Mouse (Mus musculus): ENCODE measurements at regions not wholly inside any gene's neighbourhood (a gene's known extent, or its start where the extent isn't known, plus 50 kb on each side); places are given as distances from the start of the nearest gene placed in this dataset.
"Not testable (repeated sequence)": the region's sequence is repeated elsewhere in the genome, so short reads cannot be mapped to it uniquely, and the experiment has no call there.

DNA sequence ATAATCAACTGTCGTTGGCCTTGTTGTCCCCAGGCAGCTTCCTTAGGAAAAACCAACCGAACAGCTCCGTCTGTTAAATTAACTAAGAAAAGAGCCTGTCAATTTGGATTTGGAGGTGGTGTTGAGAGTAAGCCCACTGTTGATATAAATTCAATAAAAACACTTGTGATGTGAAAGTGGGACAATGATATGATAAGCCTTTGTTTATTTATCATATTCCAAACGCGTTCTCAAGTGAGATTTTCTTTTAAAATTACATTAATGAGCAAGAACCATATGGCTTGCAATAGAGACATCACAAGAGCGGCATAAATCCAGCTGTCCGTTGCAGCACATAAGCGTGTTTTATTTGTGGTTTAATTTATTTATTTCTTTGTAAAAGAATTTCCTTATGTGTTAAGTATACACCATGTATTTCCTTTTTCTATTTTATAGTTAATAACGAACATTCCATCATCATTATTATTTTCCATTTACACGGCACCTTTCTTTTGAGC, 307.5 kb upstream of the Cwc22 start:
- H3K36me3 ChIP-seq (ENCODE audit: control insufficient read depth, insufficient read depth, low read length), result no peaks in the 10 kb centered on the region
- no peak overlapping the region for H3K4me3 ChIP-seq (ENCODE audit: insufficient read depth, low read depth, low read length)
- no peak for DNase-seq
- WGBS, result 79% methylated on average over 10 of the region's 10 CpGs
- TF ChIP-seq POLR2A (IDR thresholded peaks at IDR 0.05; ENCODE audit: low read depth, low read length), result no peak
- TF ChIP-seq CTCF (conservative IDR thresholded peaks at IDR 0.05; ENCODE audit: insufficient read depth, insufficient read length, low read depth, low read length), result no peak
- H3K27ac ChIP-seq (ENCODE audit: insufficient read depth, low read depth, low read length), result no peak overlapping the region
- no peaks in the 10 kb centered on the region for H3K4me1 ChIP-seq (ENCODE audit: control insufficient read depth, insufficient read depth, low read length)
- no peaks in the 10 kb centered on the region for H3K27me3 ChIP-seq (replicated peaks; ENCODE audit: control insufficient read depth, insufficient read depth, low read length)

DNA sequence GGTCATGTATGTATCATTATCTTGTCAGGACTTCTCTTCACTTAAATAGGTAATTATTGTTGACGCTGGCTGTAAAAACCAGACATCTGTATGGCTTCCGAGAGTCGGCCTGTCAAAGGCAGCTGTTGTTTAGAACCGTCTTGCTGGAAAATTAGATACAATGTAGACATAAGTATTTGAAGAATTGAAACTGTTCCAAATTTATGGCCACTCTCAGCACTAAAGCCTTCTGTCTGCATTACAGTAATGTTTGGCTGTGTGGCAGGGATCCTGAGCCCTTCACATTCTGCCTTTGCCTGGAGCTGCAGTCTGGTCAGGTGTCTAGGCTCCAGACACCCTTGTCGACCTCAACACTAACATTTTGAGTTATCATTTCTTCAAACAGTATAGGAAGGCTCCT, 300.2 kb upstream of the Cwc22 start:
- WGBS, result 80% methylated on average over 5 of the region's 5 CpGs

DNA sequence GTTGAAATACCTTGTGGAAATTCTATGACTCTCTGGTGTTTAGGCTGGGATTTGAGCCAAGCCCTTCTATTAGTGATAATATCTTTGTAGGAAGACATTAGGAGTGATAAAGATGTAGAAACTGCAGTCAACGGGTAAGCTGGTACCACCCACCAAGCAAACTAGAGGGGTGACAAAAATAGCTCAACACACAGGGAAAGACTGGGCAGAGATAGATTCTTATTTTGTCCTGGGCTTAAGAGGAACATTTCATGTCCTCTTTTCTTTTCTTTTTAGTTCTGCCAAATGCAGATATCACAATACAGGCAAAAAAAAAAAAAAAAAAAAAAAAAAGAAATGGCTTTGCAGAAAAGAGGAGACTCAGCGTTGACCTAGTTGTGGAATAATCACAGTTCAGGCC, 294.1 kb upstream of the Cwc22 start:
- no peak for DNase-seq
- TF ChIP-seq CTCF (conservative IDR thresholded peaks at IDR 0.05; ENCODE audit: insufficient read depth, insufficient read length, low read depth, low read length) (no peak), POLR2A (IDR thresholded peaks at IDR 0.05; ENCODE audit: low read depth, low read length) (no peak)
- H3K4me1 ChIP-seq (ENCODE audit: control insufficient read depth, insufficient read depth, low read length), result no peaks in the 10 kb centered on the region
- no peak overlapping the region for H3K27ac ChIP-seq (ENCODE audit: insufficient read depth, low read depth, low read length)
- WGBS, result 55% methylated on average over 2 of the region's 2 CpGs
- H3K36me3 ChIP-seq (ENCODE audit: control insufficient read depth, insufficient read depth, low read length), result no peaks in the 10 kb centered on the region
- no peaks in the 10 kb centered on the region for H3K27me3 ChIP-seq (replicated peaks; ENCODE audit: control insufficient read depth, insufficient read depth, low read length)
- no peak overlapping the region for H3K4me3 ChIP-seq (ENCODE audit: insufficient read depth, low read depth, low read length)

More for the DNA sequence above, 300.2 kb upstream of the Cwc22 start:
- Histone ChIP-seq H3K4me1 (ENCODE audit: control insufficient read depth, insufficient read depth, low read length) (no peaks in the 10 kb centered on the region), H3K4me3 (ENCODE audit: insufficient read depth, low read depth, low read length) (no peak overlapping the region), H3K36me3 (ENCODE audit: control insufficient read depth, insufficient read depth, low read length) (no peaks in the 10 kb centered on the region), H3K27me3 (replicated peaks; ENCODE audit: control insufficient read depth, insufficient read depth, low read length) (no peaks in the 10 kb centered on the region), H3K27ac (ENCODE audit: insufficient read depth, low read depth, low read length) (no peak overlapping the region)
- no peak for DNase-seq
- no peak for TF ChIP-seq CTCF (conservative IDR thresholded peaks at IDR 0.05; ENCODE audit: insufficient read depth, insufficient read length, low read depth, low read length)
- TF ChIP-seq POLR2A (IDR thresholded peaks at IDR 0.05; ENCODE audit: low read depth, low read length), result no peak

GRCm38 (mm10) chr2:78225383-78226100, 279.4 kb upstream of the Cwc22 start:
- not testable (repeated sequence) for H3K4me1 ChIP-seq (ENCODE audit: control insufficient read depth, insufficient read depth, low read length); H3K4me3 ChIP-seq (ENCODE audit: insufficient read depth, low read depth, low read length); DNase-seq; H3K27ac ChIP-seq (ENCODE audit: insufficient read depth, low read depth, low read length); H3K36me3 ChIP-seq (ENCODE audit: control insufficient read depth, insufficient read depth, low read length); H3K27me3 ChIP-seq (replicated peaks; ENCODE audit: control insufficient read depth, insufficient read depth, low read length)
- WGBS, result 88% methylated on average over 4 of the region's 4 CpGs

DNA sequence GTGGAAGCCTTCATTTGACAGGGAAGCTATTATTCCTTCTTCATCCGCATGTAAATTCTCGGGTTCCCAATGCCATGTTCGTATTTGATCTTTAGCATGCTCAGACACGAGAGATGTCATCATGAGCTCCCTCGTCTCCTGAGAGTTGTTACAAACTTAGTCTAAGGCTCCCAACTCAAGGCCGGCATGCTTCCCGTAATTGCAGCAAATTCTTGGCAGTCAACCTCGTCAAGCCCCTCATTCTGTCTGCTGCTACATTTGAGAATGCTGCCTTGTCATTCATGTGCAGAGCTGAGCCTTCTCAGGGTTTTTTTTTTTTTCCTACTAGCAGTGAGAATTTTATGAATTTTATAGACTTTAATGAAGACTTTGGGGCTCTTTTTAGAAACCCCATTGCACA, 268.3 kb upstream of the Cwc22 start:
- no peaks in the 10 kb centered on the region for H3K4me1 ChIP-seq (ENCODE audit: control insufficient read depth, insufficient read depth, low read length)
- H3K27ac ChIP-seq (ENCODE audit: insufficient read depth, low read depth, low read length), result no peak overlapping the region
- no peaks in the 10 kb centered on the region for H3K36me3 ChIP-seq (ENCODE audit: control insufficient read depth, insufficient read depth, low read length)
- WGBS, result 69% methylated on average over 8 of the region's 8 CpGs
- TF ChIP-seq CTCF (conservative IDR thresholded peaks at IDR 0.05; ENCODE audit: insufficient read depth, insufficient read length, low read depth, low read length) (no peak), POLR2A (IDR thresholded peaks at IDR 0.05; ENCODE audit: low read depth, low read length) (no peak)
- H3K4me3 ChIP-seq (ENCODE audit: insufficient read depth, low read depth, low read length), result no peak overlapping the region
- no peak for DNase-seq
- H3K27me3 ChIP-seq (replicated peaks; ENCODE audit: control insufficient read depth, insufficient read depth, low read length), result no peaks in the 10 kb centered on the region

GRCm38 (mm10) chr2:78205125-78205524, 258.9 kb upstream of the Cwc22 start:
- Histone ChIP-seq H3K27ac (ENCODE audit: insufficient read depth, low read depth, low read length) (no peak overlapping the region), H3K4me1 (ENCODE audit: control insufficient read depth, insufficient read depth, low read length) (no peaks in the 10 kb centered on the region), H3K4me3 (ENCODE audit: insufficient read depth, low read depth, low read length) (no peak overlapping the region), H3K36me3 (ENCODE audit: control insufficient read depth, insufficient read depth, low read length) (no peaks in the 10 kb centered on the region), H3K27me3 (replicated peaks; ENCODE audit: control insufficient read depth, insufficient read depth, low read length) (no peaks in the 10 kb centered on the region)
- WGBS, result 41% methylated on average over 5 of the region's 5 CpGs
- TF ChIP-seq CTCF (conservative IDR thresholded peaks at IDR 0.05; ENCODE audit: insufficient read depth, insufficient read length, low read depth, low read length) (no peak), POLR2A (IDR thresholded peaks at IDR 0.05; ENCODE audit: low read depth, low read length) (no peak)
- DNase-seq, result peak; percentile 32

- peak; percentile 67 for DNase-seq
- H3K36me3 ChIP-seq (ENCODE audit: control insufficient read depth, insufficient read depth, low read length), result no peaks in the 10 kb centered on the region
- no peaks in the 10 kb centered on the region; the same call in 1 of the 2 replicates for H3K4me1 ChIP-seq (ENCODE audit: control insufficient read depth, insufficient read depth, low read length)
- TF ChIP-seq POLR2A (IDR thresholded peaks at IDR 0.05; ENCODE audit: low read depth, low read length), result no peak
- no peak for TF ChIP-seq CTCF (conservative IDR thresholded peaks at IDR 0.05; ENCODE audit: insufficient read depth, insufficient read length, low read depth, low read length)
- H3K27ac ChIP-seq (ENCODE audit: insufficient read depth, low read depth, low read length), result no peak overlapping the region
- H3K27me3 ChIP-seq (replicated peaks; ENCODE audit: control insufficient read depth, insufficient read depth, low read length), result no peaks in the 10 kb centered on the region
- WGBS, result 38% methylated on average over 4 of the region's 4 CpGs
- H3K4me3 ChIP-seq (ENCODE audit: insufficient read depth, low read depth, low read length), result no peak overlapping the region
These were observed 249.8 kb upstream of the Cwc22 start for GRCm38 (mm10) chr2:78196006-78196405.

Data from kidney, adult 2 months (tissue).